13 mouse cellular contexts compared by ENCODE assay signal in genomic region chr17:84603202-84603627, GRCm38 (mm10). TPM values are rescaled to one million over a fixed set of nuclear protein-coding genes. Genes with fewer than 3 reads are reported as not detected.
DNase-seq lines count a peak whose midpoint lies in the region; ATAC-seq and TF ChIP-seq lines count a peak whose summit lies in the region.
"Had no signal": no experiment of that assay in that cellular context is flagged by ENCODE, and none has a peak within 500 bp of the region (broad histone marks: within the 10 kb centered on the region; RNA-seq: fewer than 3 reads in every experiment).

No protein-coding gene starts in this region.

- H3K27me3 ChIP-seq in CH12.LX (replicated peaks) = no peaks in the 10 kb centered on the region
- H3K27me3 ChIP-seq in lung, embryonic 15.5 days = no peaks in the 10 kb centered on the region
- no peaks in the 10 kb centered on the region for H3K27me3 ChIP-seq in hindbrain, embryonic 10.5 days (ENCODE audit: insufficient read depth, poor library complexity, severe bottlenecking)
- H3K27me3 ChIP-seq: Patski had no signal

- no peak overlapping the region for H3K4me3 ChIP-seq in CH12.LX (replicated peaks in 1 of 3; ENCODE audit: low read depth in 2 of 3, low read length in 2 of 3, poor library complexity in 1 of 3)
- no peak overlapping the region for H3K4me3 ChIP-seq in lung, embryonic 15.5 days
- no peak overlapping the region for H3K4me3 ChIP-seq in hindbrain, embryonic 10.5 days

- 22% methylated on average over 9 of the region's 9 CpGs for WGBS in lung, embryonic 15.5 days
- WGBS in hindbrain, embryonic 10.5 days = 81% methylated on average over 9 of the region's 9 CpGs

- intact Hi-C loops in gastrocnemius, postnatal 14 days (cut with DNase I; ENCODE audit: low total_unique reads) = no loop called here
- intact Hi-C loops in heart, postnatal 10 days (cut with DNase I) = no loop called here

- H3K4me2 ChIP-seq in CH12.LX (ENCODE audit: insufficient read depth, low read depth, poor library complexity, severe bottlenecking) = no peak overlapping the region
- no peak overlapping the region for H3K4me2 ChIP-seq in lung, embryonic 15.5 days

- peaks cover 11 to 18% of the 10 kb centered on the region in 2 experiments for H3K4me1 ChIP-seq in CH12.LX (ENCODE audit: control insufficient read depth in 1 of 2, insufficient read depth in 2 of 2)
- peaks cover 10% of the 10 kb centered on the region; the same call in 1 of the 2 replicates for H3K4me1 ChIP-seq in lung, embryonic 15.5 days
- H3K4me1 ChIP-seq in hindbrain, embryonic 10.5 days (replicated peaks) = no peaks in the 10 kb centered on the region

- no peak for TF ChIP-seq POLR2A in CH12.LX (IDR thresholded peaks at IDR 0.05; ENCODE audit: low read depth, low read length)

- no peak for TF ChIP-seq RAD21 in CH12.LX (IDR thresholded peaks at IDR 0.05; ENCODE audit: low read depth, low read length)

- H3K79me2 ChIP-seq in CH12.LX (replicated peaks; ENCODE audit: control insufficient read depth, extremely low read depth, insufficient read depth, poor library complexity, severe bottlenecking) = no peaks in the 10 kb centered on the region

- no peak overlapping the region for H3K9ac ChIP-seq in CH12.LX (ENCODE audit: insufficient read depth, low read depth)
- no peak overlapping the region for H3K9ac ChIP-seq in lung, embryonic 15.5 days

- TF ChIP-seq CTCF in CH12.LX (conservative IDR thresholded peaks at IDR 0.05 in 1 of 2, IDR thresholded peaks at IDR 0.05 in 1 of 2; ENCODE audit: low read depth in 2 of 2, low read length in 2 of 2) = no peak

- H3K36me3 ChIP-seq in CH12.LX (replicated peaks in 1 of 2; ENCODE audit: control insufficient read depth in 1 of 2, insufficient read depth in 1 of 2, low read length in 1 of 2) = peaks cover 0 to 2% of the 10 kb centered on the region in 2 experiments
- H3K36me3 ChIP-seq in lung, embryonic 15.5 days = peaks cover 5% of the 10 kb centered on the region; the same call in 1 of the 2 replicates
- H3K36me3 ChIP-seq in hindbrain, embryonic 10.5 days = no peaks in the 10 kb centered on the region

- in situ Hi-C loops in CH12.LX (cut with MboI; ENCODE audit: low pct_ligation_motif_present, low pct_unique_long_range_greater_than_20kb, low sequenced_read_pairs) = no loop called here

- ATAC-seq in lung, embryonic 15.5 days (ENCODE audit: borderline replicate concordance, extremely low read depth, low FRiP score, low TSS enrichment) = peak; percentile 90
- ATAC-seq: inflammation-experienced regulatory T-cells, adult 6 months; Patski had no signal

- H3K9me3 ChIP-seq in CH12.LX (replicated peaks; ENCODE audit: low read length) = no peaks in the 10 kb centered on the region
- H3K9me3 ChIP-seq in lung, embryonic 15.5 days = no peaks in the 10 kb centered on the region
- H3K9me3 ChIP-seq in hindbrain, embryonic 10.5 days = no peaks in the 10 kb centered on the region

- no peak for TF ChIP-seq EP300 in CH12.LX (IDR thresholded peaks at IDR 0.05; ENCODE audit: low read length)

- H3K27ac ChIP-seq in CH12.LX (ENCODE audit: insufficient read depth, low read depth) = no peak overlapping the region
- H3K27ac ChIP-seq in lung, embryonic 15.5 days = peak overlapping the region; percentile 57
- H3K27ac ChIP-seq in hindbrain, embryonic 10.5 days = no peak overlapping the region
- H3K27ac ChIP-seq: macrophage had no signal

- dilution Hi-C loops in CH12.LX (cut with MboI; ENCODE audit: extremely low pct_ligation_motif_present, extremely low pct_unique_long_range_greater_than_20kb, low sequenced_read_pairs) = no loop called here

- peak; percentile 16 for DNase-seq in gastrocnemius, adult 18-20 months (ENCODE audit: low spot score)
- no peak for DNase-seq in gastrocnemius, postnatal 14 days
- DNase-seq in CH12.LX (ENCODE audit: extremely low read depth) = no peak
- peak; percentile 40 to 47 for DNase-seq in heart, postnatal 10 days
- DNase-seq in hindbrain, embryonic 10.5 days (ENCODE audit: low spot score) = no peak
- DNase-seq in cerebellum, adult 18-20 months = no peak
- no peak for DNase-seq in ovary, adult 18-20 months (ENCODE audit: low spot score)
- DNase-seq: cerebellum, postnatal 10 days; left cerebral cortex, postnatal 4 days had no signal

TF ChIP-seq in CH12.LX, 34 proteins besides CTCF, POLR2A, EP300 and RAD21:
- TF ChIP-seq UBTF (IDR thresholded peaks at IDR 0.05; ENCODE audit: low read depth, low read length) (no peak), MEF2A (IDR thresholded peaks at IDR 0.05; ENCODE audit: borderline replicate concordance, low read depth, low read length) (0 out of 2 replicates have a peak, but pooled peaks have one; percentile 33), PAX5 (IDR thresholded peaks at IDR 0.05; ENCODE audit: low read length) (no peak), MAZ (IDR thresholded peaks at IDR 0.05; ENCODE audit: low read depth, low read length) (no peak)

RNA-seq across cellular contexts. Expression of gene Dync2li1, which starts 23.1 kb away (rescaled TPM):
- 1 to 10 TPM; 2.5 to 3.6 TPM for total RNA-seq in gastrocnemius, adult 18-20 months (2021)
- 1 to 10 TPM; 3.1 to 3.5 TPM for total RNA-seq in gastrocnemius, postnatal 14 days (2021)
- 5.5 and 11.7 TPM in 2 replicates for total RNA-seq in CH12.LX (2012; rRNA removed)
- 7.6 and 9.4 TPM in 2 replicates for total RNA-seq in CH12.LX (2014; rRNA removed)
- polyA plus RNA-seq in CH12.LX (2012; ENCODE audit: insufficient read length, low read depth) = 10.3 and 12.3 TPM in 2 replicates
- 1 to 10 TPM; 4.3 to 5.0 TPM for total RNA-seq in heart, postnatal 10 days (2021)
- polyA plus RNA-seq in lung, embryonic 15.5 days (2015; fragmentation: Nextera tagmentation; extraction: Ambion mirVana) = 38.9 and 39.4 TPM in 2 replicates
- polyA plus RNA-seq in hindbrain, embryonic 10.5 days (2016; fragmentation: Nextera tagmentation; extraction: Ambion mirVana) = 29.4 and 30.0 TPM in 2 replicates

Comparison
In these comparisons a context has a peak if more than half of its experiments do, and no peak if none do; other contexts are left out.
1. DNase-seq: peak in gastrocnemius, adult 18-20 months (single experiment) and heart, postnatal 10 days (2 of 2); none in gastrocnemius, postnatal 14 days (single experiment), CH12.LX (single experiment), hindbrain, embryonic 10.5 days (single experiment), cerebellum, adult 18-20 months (0 of 2) and ovary, adult 18-20 months (single experiment).